Mouse (Mus musculus): Measurements from ENCODE around the gene Afm. TPM values are rescaled to one million over a fixed set of nuclear protein-coding genes. Genes with fewer than 3 reads are reported as not detected.

Gene Afm
- polyA plus RNA-seq (2012; rRNA removed), result not detected in 2 replicates

DNA sequence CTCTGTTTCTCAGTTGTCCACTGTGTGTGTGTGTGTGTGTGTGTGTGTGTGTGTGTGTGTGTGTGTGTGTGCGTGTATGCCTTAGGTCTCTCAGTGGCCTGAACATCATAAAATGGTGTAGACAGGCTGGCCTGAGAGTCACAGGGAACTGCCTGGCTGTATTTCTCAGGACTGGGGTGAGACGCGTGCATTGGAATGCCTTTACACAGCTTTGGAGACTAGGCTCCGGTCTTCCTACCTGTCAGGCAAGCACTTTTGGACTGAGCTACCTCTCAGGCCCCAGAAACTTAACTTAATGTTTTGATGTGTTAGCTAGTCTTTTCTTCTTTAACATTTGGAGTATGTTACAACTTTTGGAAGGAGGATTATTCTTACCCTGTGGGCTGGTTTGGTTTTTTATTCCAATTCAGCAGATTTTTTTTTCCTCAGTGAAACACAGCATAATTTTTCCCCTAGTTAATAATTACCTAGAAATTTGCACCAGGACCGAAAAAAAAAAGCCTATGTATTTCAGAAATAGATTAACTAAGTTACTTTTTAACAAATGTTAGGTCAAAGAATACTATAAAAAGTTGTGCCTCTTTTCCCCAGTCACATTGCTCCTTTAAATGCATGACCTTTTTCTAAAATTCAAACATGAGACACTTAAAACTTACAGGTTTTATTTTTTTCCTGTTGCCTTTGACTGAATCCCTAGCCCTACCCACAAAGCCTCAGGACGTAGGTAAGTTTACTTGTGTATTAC lies at the start of gene Afm:
Gene Afm, plus strand, starts transcription at position 577 of the 745 bp plus-strand sequence.
- no peak within 1 kb of the TSS for H3K27ac ChIP-seq (ENCODE audit: insufficient read depth, low read length)
- no peak within 1 kb of the TSS for H3K4me3 ChIP-seq (ENCODE audit: insufficient read depth, low read length)
- TF ChIP-seq POLR2A (IDR thresholded peaks at IDR 0.05; ENCODE audit: extremely low read depth, insufficient read depth, low read length) (no peak), CTCF (IDR thresholded peaks at IDR 0.05; ENCODE audit: extremely low read depth, insufficient read depth, low read length) (no peak)
- H3K4me1 ChIP-seq (ENCODE audit: control insufficient read depth, insufficient read depth, low read length), result no peaks in the 10 kb centered on the region

DNA sequence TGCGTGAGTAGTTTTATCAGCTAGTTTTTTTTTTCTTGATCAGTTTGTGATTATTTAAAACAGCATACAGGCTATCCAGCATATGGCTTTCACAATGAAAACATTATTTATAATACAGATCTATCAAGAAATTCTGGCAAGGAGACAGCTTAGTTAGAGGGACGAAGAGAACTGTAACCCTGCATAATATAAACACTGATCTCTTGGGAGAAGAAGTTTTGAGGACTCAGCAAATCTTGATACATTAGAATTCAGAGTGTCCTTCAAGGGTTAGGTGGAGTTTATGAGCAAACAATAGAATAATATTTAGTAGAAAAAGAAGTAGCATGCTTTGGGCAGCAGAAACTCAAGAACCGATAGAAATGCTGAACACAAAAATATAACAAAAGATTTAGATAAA lies 47.9 kb upstream of the Afm start:
- TF ChIP-seq CTCF (IDR thresholded peaks at IDR 0.05; ENCODE audit: extremely low read depth, insufficient read depth, low read length), result no peak
- TF ChIP-seq POLR2A (IDR thresholded peaks at IDR 0.05; ENCODE audit: extremely low read depth, insufficient read depth, low read length), result no peak
- Histone ChIP-seq H3K4me3 (ENCODE audit: insufficient read depth, low read length) (no peak overlapping the region), H3K4me1 (ENCODE audit: control insufficient read depth, insufficient read depth, low read length) (no peaks in the 10 kb centered on the region), H3K27ac (ENCODE audit: insufficient read depth, low read length) (no peak overlapping the region)

DNA sequence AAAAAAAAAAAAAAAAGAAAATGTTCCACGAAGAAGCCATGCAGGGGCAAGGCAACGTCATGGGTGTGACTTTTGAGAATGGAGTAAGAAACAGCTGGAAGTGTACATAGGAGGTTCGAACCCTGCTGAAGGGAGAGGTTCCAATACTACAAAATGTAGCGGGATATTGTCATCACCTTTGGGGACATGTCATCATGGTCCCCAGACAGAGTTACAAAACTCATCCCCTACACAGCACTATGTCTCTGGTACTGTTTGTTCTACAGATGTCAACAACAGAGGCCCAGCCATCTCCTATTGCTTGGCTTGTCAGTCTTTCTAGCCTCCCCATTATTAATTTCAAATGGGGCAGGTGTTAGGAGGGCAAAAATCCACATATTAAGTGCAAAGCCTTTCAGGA lies 44.8 kb upstream of the Afm start:
- Histone ChIP-seq H3K4me3 (ENCODE audit: insufficient read depth, low read length) (no peak overlapping the region), H3K4me1 (ENCODE audit: control insufficient read depth, insufficient read depth, low read length) (no peaks in the 10 kb centered on the region), H3K27ac (ENCODE audit: insufficient read depth, low read length) (no peak overlapping the region)
- no peak for TF ChIP-seq CTCF (IDR thresholded peaks at IDR 0.05; ENCODE audit: extremely low read depth, insufficient read depth, low read length)

DNA sequence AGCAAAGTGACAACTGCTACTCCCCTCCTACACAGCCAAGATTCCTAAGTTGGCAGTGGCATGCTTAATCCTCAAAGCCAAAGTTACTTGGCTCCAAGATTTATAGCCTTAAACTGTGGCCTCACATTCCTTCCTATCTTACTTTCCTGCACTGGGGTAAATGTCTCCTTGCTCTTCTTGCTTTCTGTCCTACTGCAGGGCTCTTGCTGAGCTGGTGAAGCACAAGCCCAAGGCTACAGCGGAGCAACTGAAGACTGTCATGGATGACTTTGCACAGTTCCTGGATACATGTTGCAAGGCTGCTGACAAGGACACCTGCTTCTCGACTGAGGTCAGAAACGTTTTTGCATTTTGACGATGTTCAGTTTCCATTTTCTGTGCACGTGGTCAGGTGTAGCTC lies 44.4 kb upstream of the Afm start:
- Histone ChIP-seq H3K27ac (ENCODE audit: insufficient read depth, low read length) (no peak overlapping the region), H3K4me1 (ENCODE audit: control insufficient read depth, insufficient read depth, low read length) (no peaks in the 10 kb centered on the region), H3K4me3 (ENCODE audit: insufficient read depth, low read length) (no peak overlapping the region)
- TF ChIP-seq POLR2A (IDR thresholded peaks at IDR 0.05; ENCODE audit: extremely low read depth, insufficient read depth, low read length) (no peak), CTCF (IDR thresholded peaks at IDR 0.05; ENCODE audit: extremely low read depth, insufficient read depth, low read length) (no peak)

DNA sequence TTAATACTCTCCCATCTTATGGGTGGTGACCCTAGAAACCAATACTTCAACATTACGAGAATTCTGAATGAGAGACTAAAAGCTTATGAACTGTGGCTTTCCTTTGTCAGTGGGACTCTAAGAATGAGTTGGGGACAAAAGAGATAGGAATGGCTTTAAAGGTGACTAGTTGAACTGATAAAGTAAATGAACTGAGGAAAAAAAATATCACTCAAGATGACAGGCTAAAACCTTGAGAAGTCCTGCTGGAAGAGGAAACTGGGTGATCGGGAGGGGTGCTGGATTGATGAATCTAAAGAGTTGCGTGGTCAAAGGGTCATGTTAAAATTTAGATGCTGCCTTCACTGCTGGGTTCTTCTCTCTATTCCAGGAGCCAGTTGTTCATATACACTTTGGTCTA lies 42.0 kb upstream of the Afm start:
- H3K27ac ChIP-seq (ENCODE audit: insufficient read depth, low read length), result no peak overlapping the region

DNA sequence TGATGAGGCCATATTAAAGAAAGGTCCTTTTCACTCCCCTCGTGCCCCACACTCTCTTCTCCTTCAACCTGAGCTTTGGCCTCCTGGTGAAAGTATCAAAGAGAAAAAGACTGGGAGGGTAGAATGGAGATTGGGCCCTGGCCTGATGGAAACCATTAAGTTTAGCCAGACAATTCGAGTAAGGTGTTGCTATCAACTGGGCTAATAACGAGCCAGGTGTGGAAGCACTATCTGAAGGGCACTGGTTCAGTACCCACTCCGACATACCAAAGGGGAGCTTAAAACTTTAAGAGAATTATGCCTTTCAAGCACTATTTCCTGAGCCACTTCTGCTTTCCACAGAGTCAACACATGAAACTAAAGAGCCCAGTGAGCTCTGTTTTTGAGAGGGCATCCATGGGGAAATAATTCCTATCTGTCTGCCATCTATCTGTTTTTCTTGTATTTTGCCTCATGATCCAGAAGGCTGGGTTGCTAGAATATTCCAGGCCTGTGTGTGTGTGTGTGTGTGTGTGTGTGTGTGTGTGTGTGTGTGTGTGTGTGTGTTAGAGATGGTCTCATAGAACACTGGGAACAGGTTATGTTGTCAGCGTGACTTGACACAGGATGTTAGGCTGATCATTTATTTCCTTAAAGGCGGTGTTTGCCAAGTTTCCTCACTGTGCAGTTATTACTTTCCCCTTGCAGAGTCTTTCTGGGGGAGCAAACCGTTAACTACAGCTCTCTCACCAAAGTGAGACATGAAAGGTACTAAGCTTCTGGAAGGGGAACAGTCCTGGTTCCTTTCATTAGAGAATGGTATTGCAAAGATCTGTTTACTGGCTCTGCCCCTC lies 41.2 kb upstream of the Afm start:
- Histone ChIP-seq H3K4me1 (ENCODE audit: control insufficient read depth, insufficient read depth, low read length) (no peaks in the 10 kb centered on the region), H3K4me3 (ENCODE audit: insufficient read depth, low read length) (no peak overlapping the region), H3K27ac (ENCODE audit: insufficient read depth, low read length) (no peak overlapping the region)
- TF ChIP-seq CTCF (IDR thresholded peaks at IDR 0.05; ENCODE audit: extremely low read depth, insufficient read depth, low read length), result no peak
- TF ChIP-seq POLR2A (IDR thresholded peaks at IDR 0.05; ENCODE audit: extremely low read depth, insufficient read depth, low read length), result no peak

More for the DNA sequence above, 42.0 kb upstream of the Afm start:
- no peak for TF ChIP-seq CTCF (IDR thresholded peaks at IDR 0.05; ENCODE audit: extremely low read depth, insufficient read depth, low read length)
- no peak for TF ChIP-seq POLR2A (IDR thresholded peaks at IDR 0.05; ENCODE audit: extremely low read depth, insufficient read depth, low read length)
- Histone ChIP-seq H3K4me3 (ENCODE audit: insufficient read depth, low read length) (no peak overlapping the region), H3K4me1 (ENCODE audit: control insufficient read depth, insufficient read depth, low read length) (no peaks in the 10 kb centered on the region)

DNA sequence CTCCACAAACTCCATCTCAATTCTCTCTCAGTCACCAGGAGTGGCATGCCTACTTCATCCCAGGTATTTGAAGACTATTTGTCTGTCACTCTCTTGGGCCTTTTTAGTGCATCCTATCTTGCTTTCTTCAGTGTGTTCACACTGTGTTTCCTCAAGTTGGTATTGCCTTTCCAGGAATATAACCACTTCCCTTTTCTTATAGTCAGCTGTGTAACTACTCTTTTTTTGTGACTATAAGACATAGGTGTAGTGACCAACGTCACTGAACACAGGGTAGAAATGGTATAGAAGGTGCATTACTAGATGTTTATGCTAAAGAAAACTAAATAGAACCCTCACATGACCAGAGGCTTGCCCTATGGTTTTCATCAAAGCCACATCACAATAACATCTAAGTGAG lies 39.8 kb upstream of the Afm start:
- H3K4me3 ChIP-seq (ENCODE audit: insufficient read depth, low read length), result no peak overlapping the region
- TF ChIP-seq POLR2A (IDR thresholded peaks at IDR 0.05; ENCODE audit: extremely low read depth, insufficient read depth, low read length) (no peak), CTCF (IDR thresholded peaks at IDR 0.05; ENCODE audit: extremely low read depth, insufficient read depth, low read length) (no peak)
- H3K27ac ChIP-seq (ENCODE audit: insufficient read depth, low read length), result no peak overlapping the region
- H3K4me1 ChIP-seq (ENCODE audit: control insufficient read depth, insufficient read depth, low read length), result no peaks in the 10 kb centered on the region

DNA sequence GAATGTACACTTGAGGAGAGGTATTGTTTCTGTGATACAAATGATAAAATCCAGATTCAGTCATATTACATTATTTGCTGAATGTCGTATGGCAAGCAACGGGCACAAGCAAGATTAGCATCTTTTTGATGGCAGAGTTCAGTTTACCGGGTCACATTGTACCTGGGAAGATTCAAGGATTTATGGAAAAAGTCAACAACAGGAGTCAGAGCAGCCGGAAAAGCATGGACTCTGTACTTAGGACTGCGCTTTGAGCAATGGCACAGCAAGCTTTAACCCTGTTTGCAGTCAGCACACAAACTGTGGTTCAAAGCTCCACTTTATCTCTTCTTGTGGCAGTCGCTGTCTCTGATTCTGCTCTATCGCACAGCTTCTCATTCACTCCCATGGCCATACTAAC lies 33.1 kb upstream of the Afm start:
- Histone ChIP-seq H3K4me3 (ENCODE audit: insufficient read depth, low read length) (no peak overlapping the region), H3K4me1 (ENCODE audit: control insufficient read depth, insufficient read depth, low read length) (no peaks in the 10 kb centered on the region), H3K27ac (ENCODE audit: insufficient read depth, low read length) (no peak overlapping the region)
- no peak for TF ChIP-seq POLR2A (IDR thresholded peaks at IDR 0.05; ENCODE audit: extremely low read depth, insufficient read depth, low read length)
- no peak for TF ChIP-seq CTCF (IDR thresholded peaks at IDR 0.05; ENCODE audit: extremely low read depth, insufficient read depth, low read length)

DNA sequence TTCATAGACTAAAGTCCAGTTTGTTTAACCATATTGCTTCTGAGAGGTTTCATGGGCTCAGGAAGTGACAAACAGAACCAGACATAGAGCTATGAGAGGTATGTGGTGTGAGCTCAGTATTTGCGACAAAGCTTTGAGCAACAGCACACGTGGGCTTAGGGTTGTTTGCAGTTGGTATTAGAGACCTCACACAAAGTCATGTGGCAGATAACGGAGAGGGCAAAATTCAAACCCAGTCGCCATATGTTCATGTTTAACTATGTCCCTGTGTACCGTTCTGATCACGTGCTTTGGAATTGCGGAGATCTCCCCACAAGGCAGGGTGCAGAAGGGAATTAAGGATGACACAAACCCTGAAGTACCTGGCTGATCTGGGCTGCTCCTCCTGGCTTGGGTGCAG lies 30.4 kb upstream of the Afm start:
- TF ChIP-seq CTCF (IDR thresholded peaks at IDR 0.05; ENCODE audit: extremely low read depth, insufficient read depth, low read length) (no peak), POLR2A (IDR thresholded peaks at IDR 0.05; ENCODE audit: extremely low read depth, insufficient read depth, low read length) (no peak)
- H3K4me3 ChIP-seq (ENCODE audit: insufficient read depth, low read length), result no peak overlapping the region

DNA sequence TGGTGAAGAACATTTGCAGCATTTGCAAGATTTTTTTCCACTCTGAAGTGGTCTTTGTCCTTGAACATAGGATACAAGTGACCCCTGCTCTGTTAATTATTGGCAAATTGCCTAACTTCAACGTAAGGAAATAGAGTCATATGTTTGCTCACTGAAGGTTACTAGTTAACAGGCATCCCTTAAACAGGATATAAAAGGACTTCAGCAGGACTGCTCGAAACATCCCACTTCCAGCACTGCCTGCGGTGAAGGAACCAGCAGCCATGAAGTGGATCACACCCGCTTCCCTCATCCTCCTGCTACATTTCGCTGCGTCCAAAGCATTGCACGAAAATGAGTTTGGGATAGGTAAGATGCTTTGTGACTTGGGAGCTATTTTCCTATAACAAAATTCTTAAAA lies 28.2 kb upstream of the Afm start, which contains the start of gene Afp:
Gene Afp, plus strand, starts transcription at position 220 of the 400 bp plus-strand sequence.
- Histone ChIP-seq H3K27ac (ENCODE audit: insufficient read depth, low read length) (no peak within 1 kb of the TSS), H3K4me1 (ENCODE audit: control insufficient read depth, insufficient read depth, low read length) (no peaks in the 10 kb centered on the region), H3K4me3 (ENCODE audit: insufficient read depth, low read length) (no peak within 1 kb of the TSS)
- TF ChIP-seq POLR2A (IDR thresholded peaks at IDR 0.05; ENCODE audit: extremely low read depth, insufficient read depth, low read length), result no peak
- TF ChIP-seq CTCF (IDR thresholded peaks at IDR 0.05; ENCODE audit: extremely low read depth, insufficient read depth, low read length), result no peak

More for the DNA sequence above, 30.4 kb upstream of the Afm start:
- no peak overlapping the region for H3K27ac ChIP-seq (ENCODE audit: insufficient read depth, low read length)
- no peaks in the 10 kb centered on the region for H3K4me1 ChIP-seq (ENCODE audit: control insufficient read depth, insufficient read depth, low read length)
